Mouse (Mus musculus) forebrain, embryonic 12.5 days (tissue): ENCODE measurements around the gene Sgms1. TPM values are rescaled to one million over a fixed set of nuclear protein-coding genes. Genes with fewer than 3 reads are reported as not detected.
"Not testable (repeated sequence)": the region's sequence is repeated elsewhere in the genome, so short reads cannot be mapped to it uniquely, and the experiment has no call there.

ENCODE experiments used
- ATAC-seq: fragments of 200-750 bp; cut with Nextera tagmentation; 2 replicates; pipeline ENCODE4 v1.8.0; 2017; ENCODE audit warnings: moderate TSS enrichment; ENCODE audit not compliant: low FRiP score
- H3K27ac ChIP-seq: fragments of 300-500 bp; sonication (generic); 2 replicates; pipeline ENCODE4 v1.5.1; 2016; ENCODE audit warnings: mild to moderate bottlenecking
- H3K27me3 ChIP-seq: fragments of 300-500 bp; sonication (generic); 2 replicates; pipeline ENCODE4 v1.6.1; 2016; ENCODE audit warnings: mild to moderate bottlenecking
- H3K36me3 ChIP-seq: fragments of 300-500 bp; sonication (generic); replicated peaks from 2 replicates; pipeline ENCODE4 v1.6.1; 2016; ENCODE audit warnings: mild to moderate bottlenecking
- H3K4me1 ChIP-seq: fragments of 300-500 bp; sonication (generic); 2 replicates; pipeline ENCODE4 v1.6.1; 2016
- H3K4me2 ChIP-seq: fragments of 300-500 bp; sonication (generic); 2 replicates; pipeline ENCODE4 v1.6.1; 2016; ENCODE audit warnings: mild to moderate bottlenecking, moderate library complexity
- H3K4me3 ChIP-seq: fragments of 300-500 bp; sonication (generic); replicated peaks from 2 replicates; pipeline ENCODE4 v1.5.1; 2016; ENCODE audit warnings: mild to moderate bottlenecking
- H3K9ac ChIP-seq: fragments of 300-500 bp; sonication (generic); 2 replicates; pipeline ENCODE4 v1.6.1; 2016; ENCODE audit warnings: mild to moderate bottlenecking
- H3K9me3 ChIP-seq: fragments of 300-500 bp; sonication (generic); 2 replicates; pipeline ENCODE4 v1.6.1; 2016
- WGBS: fragments of 180-500 bp; shearing (Covaris S2); methylation state at CpG from one replicate; pipeline ENCODE4 v1.1.7; 2016; 5-methylcytosine and 5-hydroxymethylcytosine counted together
- polyA plus RNA-seq: library from polyadenylated mRNA; unstranded; fragments of >200 nt; fragmentation: Nextera tagmentation; extraction: Ambion mirVana; gene quantifications from 2 replicates; pipeline ENCODE4 v1.2.1, GENCODE M21; 2016

The Sgms1 gene
- polyA plus RNA-seq, 1 experiment from 2014 or later = 13.8 TPM

- Histone ChIP-seq H3K36me3 (no peaks in the 10 kb centered on the region), H3K27ac (no peak overlapping the region), H3K27me3 (no peaks in the 10 kb centered on the region), H3K4me2 (no peak overlapping the region), H3K9me3 (no peaks in the 10 kb centered on the region), H3K4me3 (no peak overlapping the region), H3K9ac (no peak overlapping the region), H3K4me1 (no peaks in the 10 kb centered on the region)
- ATAC-seq = no peak
- 86% methylated on average over 6 of the region's 6 CpGs for WGBS
These were observed 223.8 kb downstream of the Sgms1 start for GRCm38 (mm10) chr19:32165711-32166110.

DNA sequence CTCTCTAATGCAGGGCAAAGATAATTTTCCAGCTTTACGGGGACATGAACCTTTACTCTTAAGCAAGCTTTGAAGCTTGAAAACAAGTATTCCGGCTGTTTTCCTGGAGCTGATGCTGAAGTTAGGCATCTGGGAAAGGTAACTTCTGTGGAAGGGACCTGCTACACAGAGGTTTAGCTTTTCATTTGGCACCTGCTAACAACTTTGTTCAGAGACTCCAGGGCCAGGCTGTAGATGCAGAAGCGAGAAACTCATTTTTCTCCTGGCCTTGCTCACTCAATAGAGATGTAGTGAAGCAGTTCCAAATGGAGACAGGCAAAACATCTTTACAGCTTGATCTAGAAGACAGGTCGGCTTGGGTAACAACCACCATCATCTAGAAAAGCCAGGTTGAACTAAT is 225.4 kb downstream of the Sgms1 start:
- no peaks in the 10 kb centered on the region for H3K27me3 ChIP-seq
- no peaks in the 10 kb centered on the region for H3K36me3 ChIP-seq
- H3K4me3 ChIP-seq = no peak overlapping the region
- H3K9me3 ChIP-seq = no peaks in the 10 kb centered on the region
- 93% methylated on average over 4 of the region's 4 CpGs for WGBS
- no peak overlapping the region for H3K27ac ChIP-seq
- ATAC-seq = no peak
- H3K9ac ChIP-seq = no peak overlapping the region
- no peak overlapping the region for H3K4me2 ChIP-seq
- no peaks in the 10 kb centered on the region for H3K4me1 ChIP-seq

DNA sequence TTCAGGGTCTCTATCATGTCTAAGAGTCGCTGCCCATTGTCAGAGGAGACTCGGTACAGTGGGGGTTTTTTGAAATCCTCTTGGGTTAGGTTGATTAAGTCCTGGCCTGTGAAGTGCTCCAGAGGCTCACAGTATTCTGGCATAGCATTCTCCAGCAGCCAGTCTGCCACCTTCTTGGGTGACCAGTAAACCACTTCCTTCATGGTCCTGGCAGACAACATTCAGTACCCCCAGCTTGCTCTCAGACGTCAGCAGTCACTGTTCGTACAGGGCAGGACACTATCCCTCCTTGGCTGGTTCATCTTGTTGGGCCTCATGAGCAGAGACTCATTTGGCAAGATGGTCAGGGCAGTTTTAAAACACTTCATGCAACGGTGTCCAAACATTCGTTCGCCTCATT is 229.6 kb downstream of the Sgms1 start:
- ATAC-seq = no peak

GRCm38 (mm10) chr19:32159168-32159567 is 230.3 kb downstream of the Sgms1 start:
- Histone ChIP-seq H3K4me3 (no peak overlapping the region), H3K4me2 (no peak overlapping the region), H3K27me3 (no peaks in the 10 kb centered on the region), H3K36me3 (no peaks in the 10 kb centered on the region), H3K9ac (no peak overlapping the region), H3K9me3 (no peaks in the 10 kb centered on the region), H3K4me1 (no peaks in the 10 kb centered on the region), H3K27ac (no peak overlapping the region)
- WGBS = 100% methylated on average over 1 of the region's 1 CpGs
- no peak for ATAC-seq

More for the DNA sequence above, 229.6 kb downstream of the Sgms1 start:
- no peak overlapping the region for H3K4me2 ChIP-seq
- WGBS = 94% methylated on average over 7 of the region's 7 CpGs
- no peaks in the 10 kb centered on the region for H3K4me1 ChIP-seq
- no peak overlapping the region for H3K4me3 ChIP-seq
- no peak overlapping the region for H3K27ac ChIP-seq
- no peaks in the 10 kb centered on the region for H3K9me3 ChIP-seq
- H3K9ac ChIP-seq = no peak overlapping the region
- no peaks in the 10 kb centered on the region for H3K36me3 ChIP-seq
- H3K27me3 ChIP-seq = no peaks in the 10 kb centered on the region

- Histone ChIP-seq H3K27ac (no peak overlapping the region), H3K4me2 (no peak overlapping the region), H3K4me1 (no peaks in the 10 kb centered on the region), H3K9ac (no peak overlapping the region), H3K9me3 (no peaks in the 10 kb centered on the region), H3K4me3 (no peak overlapping the region), H3K27me3 (no peaks in the 10 kb centered on the region), H3K36me3 (no peaks in the 10 kb centered on the region)
- ATAC-seq = no peak
- WGBS = 89% methylated on average over 6 of the region's 6 CpGs
These were observed 232.5 kb downstream of the Sgms1 start for GRCm38 (mm10) chr19:32157045-32157444.

GRCm38 (mm10) chr19:32152529-32152928 is 237.0 kb downstream of the Sgms1 start:
- H3K4me3 ChIP-seq = no peak overlapping the region
- H3K4me1 ChIP-seq = no peaks in the 10 kb centered on the region
- no peaks in the 10 kb centered on the region for H3K36me3 ChIP-seq
- H3K9ac ChIP-seq = no peak overlapping the region
- WGBS = 80% methylated on average over 6 of the region's 6 CpGs
- no peak for ATAC-seq
- H3K27me3 ChIP-seq = no peaks in the 10 kb centered on the region
- H3K4me2 ChIP-seq = no peak overlapping the region
- no peaks in the 10 kb centered on the region for H3K9me3 ChIP-seq
- H3K27ac ChIP-seq = no peak overlapping the region

- Histone ChIP-seq H3K9ac (no peak overlapping the region), H3K4me1 (no peaks in the 10 kb centered on the region), H3K27me3 (no peaks in the 10 kb centered on the region), H3K4me2 (no peak overlapping the region), H3K36me3 (no peaks in the 10 kb centered on the region), H3K27ac (no peak overlapping the region), H3K4me3 (no peak overlapping the region), H3K9me3 (no peaks in the 10 kb centered on the region)
- 92% methylated on average over 5 of the region's 5 CpGs for WGBS
- no peak for ATAC-seq
These were observed 240.8 kb downstream of the Sgms1 start for GRCm38 (mm10) chr19:32148710-32149109.

- WGBS = 86% methylated on average over 6 of the region's 6 CpGs
- no peak overlapping the region for H3K27ac ChIP-seq
- H3K27me3 ChIP-seq = no peaks in the 10 kb centered on the region
- ATAC-seq = no peak
- H3K4me3 ChIP-seq = no peak overlapping the region
- H3K4me1 ChIP-seq = no peaks in the 10 kb centered on the region
- no peaks in the 10 kb centered on the region for H3K36me3 ChIP-seq
- H3K4me2 ChIP-seq = no peak overlapping the region
- no peaks in the 10 kb centered on the region for H3K9me3 ChIP-seq
- no peak overlapping the region for H3K9ac ChIP-seq
These were observed 247.1 kb downstream of the Sgms1 start for GRCm38 (mm10) chr19:32142383-32142782.

GRCm38 (mm10) chr19:32138361-32139088 is 251.0 kb downstream of the Sgms1 start:
- Histone ChIP-seq H3K9ac (no peak overlapping the region), H3K4me1 (peaks cover 6% of the 10 kb centered on the region), H3K36me3 (no peaks in the 10 kb centered on the region), H3K4me2 (no peak overlapping the region), H3K9me3 (no peaks in the 10 kb centered on the region), H3K4me3 (no peak overlapping the region), H3K27me3 (no peaks in the 10 kb centered on the region), H3K27ac (no peak overlapping the region)
- WGBS = 88% methylated on average over 14 of the region's 14 CpGs
- ATAC-seq = no peak

DNA sequence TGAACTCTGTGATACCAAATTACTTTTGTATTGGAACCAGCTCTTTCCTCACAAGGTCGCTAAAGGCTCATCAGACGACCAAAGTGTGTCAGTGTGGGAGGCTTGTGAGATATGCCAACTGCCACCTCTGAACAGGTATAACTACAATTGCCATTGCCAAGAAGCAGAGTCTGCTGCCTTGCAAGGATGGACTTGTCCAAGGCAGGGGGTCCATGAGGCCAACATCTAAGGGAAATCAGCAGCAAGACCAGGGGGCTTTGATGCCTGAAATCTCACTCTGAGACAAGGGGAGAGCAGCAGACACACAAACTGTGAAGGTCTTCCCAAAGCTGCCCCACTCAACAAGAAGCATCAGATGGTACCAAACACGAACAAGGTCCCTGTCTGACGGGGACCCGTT is 251.6 kb downstream of the Sgms1 start:
- WGBS = 78% methylated on average over 5 of the region's 5 CpGs

DNA sequence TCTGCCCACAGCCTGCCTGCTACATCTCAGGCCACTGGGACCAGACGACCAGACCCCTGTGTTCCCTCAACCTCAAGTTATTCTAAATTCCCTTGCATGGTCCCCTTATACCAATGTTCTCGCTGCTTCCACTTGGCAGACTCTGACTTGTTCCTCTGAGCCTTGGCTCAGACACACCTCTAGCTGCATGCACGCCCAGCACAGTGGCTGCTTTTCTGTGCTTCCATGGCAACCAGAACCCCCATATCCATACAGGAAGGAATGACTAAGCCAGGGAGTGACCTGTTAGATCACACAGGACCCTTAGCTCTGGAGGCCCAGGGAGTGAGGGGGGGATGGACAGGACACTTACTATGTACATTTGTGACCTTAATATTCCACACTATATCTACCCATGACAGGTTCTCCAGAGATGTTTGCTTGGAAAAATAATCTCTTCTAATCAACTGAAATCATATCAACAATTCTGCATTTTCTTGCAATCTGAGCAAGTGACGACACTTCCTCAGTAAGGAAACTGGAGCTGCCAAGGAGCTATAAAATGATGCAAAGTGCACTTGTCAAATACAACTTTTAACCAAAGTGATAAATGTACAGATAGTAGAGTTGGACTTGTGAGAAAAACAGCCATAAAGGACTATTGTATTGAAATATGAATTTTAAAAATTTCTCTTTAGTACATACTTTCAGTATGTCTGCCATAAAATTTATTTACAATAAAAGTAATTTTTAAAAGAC is 252.5 kb downstream of the Sgms1 start:
- WGBS = 55% methylated on average over 4 of the region's 4 CpGs
- 0 out of 2 replicates have a peak, but pooled peaks have one; percentile 41 for ATAC-seq

More for the DNA sequence above, 251.6 kb downstream of the Sgms1 start:
- no peak overlapping the region for H3K27ac ChIP-seq
- peaks cover 6% of the 10 kb centered on the region for H3K4me1 ChIP-seq
- H3K36me3 ChIP-seq = no peaks in the 10 kb centered on the region
- ATAC-seq = no peak
- H3K4me3 ChIP-seq = no peak overlapping the region
- no peaks in the 10 kb centered on the region for H3K9me3 ChIP-seq
- H3K9ac ChIP-seq = no peak overlapping the region
- no peaks in the 10 kb centered on the region for H3K27me3 ChIP-seq
- no peak overlapping the region for H3K4me2 ChIP-seq

DNA sequence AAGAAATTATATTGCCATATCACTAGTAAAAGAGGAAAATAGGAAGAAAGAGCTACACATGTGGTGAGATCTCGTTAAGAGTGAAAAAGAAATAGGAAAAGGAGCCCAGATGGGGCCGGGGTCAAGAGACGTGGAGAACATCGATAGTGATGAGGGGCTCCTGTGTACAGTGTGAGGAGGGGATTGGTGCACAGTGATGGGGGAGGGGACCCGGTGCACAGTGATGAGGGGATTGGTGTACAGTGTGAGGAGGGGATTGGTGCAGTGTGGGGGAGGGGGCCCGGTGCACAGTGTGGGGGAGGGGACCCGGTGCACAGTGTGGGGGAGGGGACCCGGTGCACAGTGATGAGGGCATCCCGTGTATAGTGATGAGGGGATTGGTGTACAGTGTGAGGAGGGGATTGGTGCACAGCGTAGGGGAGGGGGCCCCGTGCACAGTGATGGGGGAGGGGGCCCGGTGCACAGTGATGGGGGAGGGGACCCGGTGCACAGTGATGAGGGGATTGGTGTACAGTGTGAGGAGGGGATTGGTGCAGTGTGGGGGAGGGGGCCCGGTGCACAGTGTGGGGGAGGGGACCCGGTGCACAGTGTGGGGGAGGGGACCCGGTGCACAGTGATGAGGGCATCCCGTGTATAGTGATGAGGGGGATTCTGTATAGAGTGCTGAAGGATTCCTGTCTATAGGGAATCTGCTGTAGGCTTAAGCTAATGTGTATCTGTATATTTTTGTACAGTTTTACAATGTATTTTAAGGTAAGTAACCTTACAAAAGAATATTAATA is 257.6 kb downstream of the Sgms1 start:
- 0 out of 2 replicates have a peak, but pooled peaks have one; percentile 68 for ATAC-seq
- not testable (repeated sequence) for H3K36me3 ChIP-seq
- 91% methylated on average over 13 of the region's 17 CpGs for WGBS

More for the DNA sequence above, 252.5 kb downstream of the Sgms1 start:
- H3K4me1 ChIP-seq = peaks cover 6% of the 10 kb centered on the region
- no peak overlapping the region for H3K9ac ChIP-seq
- no peak overlapping the region for H3K4me2 ChIP-seq
- no peaks in the 10 kb centered on the region for H3K9me3 ChIP-seq
- no peak overlapping the region for H3K4me3 ChIP-seq
- H3K27ac ChIP-seq = no peak overlapping the region
- H3K27me3 ChIP-seq = no peaks in the 10 kb centered on the region
- H3K36me3 ChIP-seq = no peaks in the 10 kb centered on the region

More for the DNA sequence above, 257.6 kb downstream of the Sgms1 start:
- not testable (repeated sequence) for H3K27me3 ChIP-seq, H3K4me1 ChIP-seq, H3K9me3 ChIP-seq, H3K9ac ChIP-seq, H3K4me3 ChIP-seq, H3K4me2 ChIP-seq, H3K27ac ChIP-seq
